Mouse (Mus musculus) kidney, postnatal 0 days (tissue): ENCODE results near the gene Rgs7. TPM values are rescaled to one million over a fixed set of nuclear protein-coding genes. Genes with fewer than 3 reads are reported as not detected.
A peak's percentile ranks its signal among the peaks of the same experiment; 100 is the strongest.

Source experiments
- ATAC-seq: fragments of 200-750 bp; cut with Nextera tagmentation; replicated peaks from 2 replicates; pipeline ENCODE4 v1.8.0; 2017; ENCODE audit warnings: low read depth, moderate number of reproducible peaks, moderate TSS enrichment, moderate library complexity; ENCODE audit not compliant: low FRiP score
- DNase-seq: peaks from one replicate; pipeline ENCODE4 v3.0.0-alpha.2; 2016; ENCODE audit warnings: low spot score
- H3K27ac ChIP-seq: fragments of 300-500 bp; sonication (generic); 2 replicates; pipeline ENCODE4 v1.5.1; 2014; ENCODE audit warnings: mild to moderate bottlenecking
- H3K27me3 ChIP-seq: fragments of 300-500 bp; sonication (generic); 2 replicates; pipeline ENCODE4 v1.6.1; 2014; ENCODE audit warnings: low read length, mixed read lengths; ENCODE audit not compliant: insufficient read depth
- H3K36me3 ChIP-seq: fragments of 300-500 bp; sonication (generic); 2 replicates; pipeline ENCODE4 v1.6.1; 2014; ENCODE audit warnings: low read length, mixed read lengths; ENCODE audit not compliant: insufficient read depth
- H3K4me1 ChIP-seq: fragments of 300-500 bp; sonication (generic); replicated peaks from 2 replicates; pipeline ENCODE4 v1.6.1; 2014; ENCODE audit warnings: antibody characterized with exemption, low read length, mixed read lengths; ENCODE audit not compliant: insufficient read depth
- H3K4me2 ChIP-seq: fragments of 300-500 bp; sonication (generic); 2 replicates; pipeline ENCODE4 v1.6.1; 2014; ENCODE audit warnings: mild to moderate bottlenecking, low read length, moderate library complexity, mixed read lengths
- H3K4me3 ChIP-seq: fragments of 300-500 bp; sonication (generic); replicated peaks from 2 replicates; pipeline ENCODE4 v1.5.1; 2014; ENCODE audit warnings: low read depth, low read length
- H3K9ac ChIP-seq: fragments of 300-500 bp; sonication (generic); 2 replicates; pipeline ENCODE4 v1.6.1; 2014; ENCODE audit warnings: low read depth, low read length
- H3K9me3 ChIP-seq: fragments of 300-500 bp; sonication (generic); replicated peaks from 2 replicates; pipeline ENCODE4 v1.6.1; 2016; ENCODE audit warnings: low read length, inconsistent platforms, mixed read lengths
- CTCF ChIP-seq: IDR thresholded peaks from 2 replicates; pipeline ENCODE4 v1.5.1; 2016; ENCODE audit warnings: antibody characterized with exemption, low read depth, mild to moderate bottlenecking, moderate library complexity
- WGBS: fragments of 180-500 bp; shearing (Covaris S2); extraction: QIAGEN DNeasy Blood & Tissue Kit; methylation state at CpG from one replicate; pipeline ENCODE4 v1.1.7; 2014; 5-methylcytosine and 5-hydroxymethylcytosine counted together
- polyA plus RNA-seq: library from polyadenylated mRNA; unstranded; fragments of >200 nt; fragmentation: Nextera tagmentation; extraction: Ambion mirVana; gene quantifications from 2 replicates; pipeline ENCODE4 v1.2.1, GENCODE M21; 2015

Rgs7 gene
- polyA plus RNA-seq, 1 experiment from 2014 or later = 0.53 TPM

- peak; percentile 34 for DNase-seq
- no peak overlapping the region for H3K4me2 ChIP-seq
- no peak for TF ChIP-seq CTCF
- H3K4me1 ChIP-seq = no peaks in the 10 kb centered on the region
- no peak for ATAC-seq
- H3K36me3 ChIP-seq = no peaks in the 10 kb centered on the region
- no peaks in the 10 kb centered on the region for H3K9me3 ChIP-seq
- H3K4me3 ChIP-seq = no peak overlapping the region
- H3K27me3 ChIP-seq = no peaks in the 10 kb centered on the region
- 61% methylated on average over 9 of the region's 9 CpGs for WGBS
- H3K27ac ChIP-seq = no peak overlapping the region
- H3K9ac ChIP-seq = no peak overlapping the region
Observed at GRCm38 (mm10) chr1:175333041-175333854, 159.1 kb downstream of the Rgs7 start.

GRCm38 (mm10) chr1:175329934-175330471 is 162.3 kb downstream of the Rgs7 start:
- H3K36me3 ChIP-seq = no peaks in the 10 kb centered on the region
- H3K4me2 ChIP-seq = no peak overlapping the region
- no peak for DNase-seq
- no peaks in the 10 kb centered on the region for H3K27me3 ChIP-seq
- H3K9ac ChIP-seq = no peak overlapping the region
- H3K4me1 ChIP-seq = no peaks in the 10 kb centered on the region
- H3K4me3 ChIP-seq = no peak overlapping the region
- no peak for TF ChIP-seq CTCF
- no peak for ATAC-seq
- WGBS = 70% methylated on average over 3 of the region's 3 CpGs
- no peak overlapping the region for H3K27ac ChIP-seq
- no peaks in the 10 kb centered on the region for H3K9me3 ChIP-seq

DNA sequence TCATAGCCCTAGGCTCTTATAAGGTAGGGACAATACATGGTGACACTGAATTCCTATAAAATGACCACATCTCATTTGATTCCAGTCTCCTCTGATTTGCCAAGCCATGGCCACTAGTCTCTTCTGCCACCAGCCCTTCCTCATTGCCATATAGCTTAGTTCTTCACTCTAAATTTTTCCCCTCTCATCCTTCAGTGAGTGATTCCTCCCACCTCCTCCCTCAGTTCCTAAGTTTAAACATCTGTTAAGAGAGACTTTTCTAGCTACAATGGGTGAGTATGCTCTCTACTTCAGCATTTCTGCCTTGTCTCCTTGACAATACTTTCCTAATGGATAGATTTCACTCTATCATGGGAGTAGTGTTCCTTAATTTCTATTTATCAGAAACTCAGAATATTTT is 169.5 kb downstream of the Rgs7 start:
- Histone ChIP-seq H3K36me3 (no peaks in the 10 kb centered on the region), H3K4me1 (no peaks in the 10 kb centered on the region)

GRCm38 (mm10) chr1:175319205-175319604 is 173.1 kb downstream of the Rgs7 start:
- ATAC-seq = no peak
- no peaks in the 10 kb centered on the region for H3K36me3 ChIP-seq
- no peaks in the 10 kb centered on the region for H3K9me3 ChIP-seq
- 71% methylated on average over 9 of the region's 9 CpGs for WGBS
- no peaks in the 10 kb centered on the region for H3K27me3 ChIP-seq
- H3K4me2 ChIP-seq = no peak overlapping the region
- H3K9ac ChIP-seq = no peak overlapping the region
- H3K27ac ChIP-seq = no peak overlapping the region
- no peak overlapping the region for H3K4me3 ChIP-seq
- no peak for TF ChIP-seq CTCF
- no peak for DNase-seq
- no peaks in the 10 kb centered on the region for H3K4me1 ChIP-seq

More for the DNA sequence above, 169.5 kb downstream of the Rgs7 start:
- DNase-seq = no peak
- Histone ChIP-seq H3K27ac (no peak overlapping the region), H3K4me2 (no peak overlapping the region), H3K9me3 (no peaks in the 10 kb centered on the region), H3K27me3 (no peaks in the 10 kb centered on the region), H3K9ac (no peak overlapping the region), H3K4me3 (no peak overlapping the region)
- no peak for TF ChIP-seq CTCF
- no peak for ATAC-seq

GRCm38 (mm10) chr1:175317264-175317663 is 175.0 kb downstream of the Rgs7 start:
- H3K36me3 ChIP-seq = no peaks in the 10 kb centered on the region
- no peak overlapping the region for H3K4me2 ChIP-seq
- ATAC-seq = peak; percentile 59
- no peaks in the 10 kb centered on the region for H3K4me1 ChIP-seq
- DNase-seq = peak; percentile 53
- H3K9ac ChIP-seq = no peak overlapping the region
- no peak overlapping the region for H3K27ac ChIP-seq
- WGBS = 8% methylated on average over 1 of the region's 1 CpGs
- no peaks in the 10 kb centered on the region for H3K9me3 ChIP-seq
- no peaks in the 10 kb centered on the region for H3K27me3 ChIP-seq
- no peak for TF ChIP-seq CTCF
- H3K4me3 ChIP-seq = no peak overlapping the region

DNA sequence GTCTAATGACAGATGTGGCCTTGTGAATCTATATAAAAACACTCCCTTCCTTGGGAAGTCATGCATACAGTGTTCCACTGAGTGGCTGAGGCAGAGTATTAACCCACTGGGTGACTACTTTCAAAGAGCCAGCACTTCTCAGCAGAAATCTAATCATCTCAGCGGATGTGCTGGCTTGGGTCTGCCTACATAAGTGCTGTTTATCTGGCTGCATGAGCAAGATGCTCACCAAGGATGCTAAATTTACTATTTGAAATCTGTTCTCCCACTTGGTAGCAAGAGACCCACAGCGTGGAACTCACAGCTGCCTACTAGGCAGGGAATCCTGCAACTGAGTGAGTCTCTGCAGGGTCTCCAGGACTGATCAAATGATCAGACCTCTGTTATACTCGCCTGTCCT is 184.7 kb downstream of the Rgs7 start:
- Histone ChIP-seq H3K4me1 (no peaks in the 10 kb centered on the region), H3K36me3 (no peaks in the 10 kb centered on the region), H3K4me3 (no peak overlapping the region), H3K27ac (no peak overlapping the region), H3K9me3 (no peaks in the 10 kb centered on the region), H3K9ac (no peak overlapping the region), H3K27me3 (no peaks in the 10 kb centered on the region), H3K4me2 (no peak overlapping the region)
- TF ChIP-seq CTCF = no peak
- DNase-seq (peak; percentile 25), ATAC-seq (no peak; the same call in 1 of the 2 replicates)
- WGBS = 48% methylated on average over 3 of the region's 3 CpGs
